Mouse (Mus musculus): ENCODE results near the gene Prkd2.

Gene Prkd2

DNA sequence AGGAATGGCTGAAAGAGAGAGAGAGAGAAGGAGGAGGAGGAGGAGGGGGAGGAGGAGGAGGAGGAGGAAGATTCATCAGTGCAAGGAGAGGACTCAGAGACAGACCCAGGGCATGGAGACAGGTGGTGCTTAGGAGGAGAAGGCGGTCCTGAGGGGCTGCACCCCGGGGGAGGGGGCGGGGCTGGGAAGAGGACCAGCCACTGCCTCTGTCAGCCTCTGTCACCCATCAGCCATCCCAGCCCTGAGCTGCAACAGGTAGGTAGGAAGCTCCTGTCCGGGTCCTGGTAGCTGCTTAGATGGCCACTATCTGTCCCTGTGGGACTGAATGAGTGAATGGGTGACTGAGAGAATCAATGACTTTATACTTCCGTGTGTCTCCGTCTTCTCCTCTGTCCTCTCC, 50.9 kb downstream of the Prkd2 start:
- DNase-seq (ENCODE audit: low read depth, low spot score), result no peak

DNA sequence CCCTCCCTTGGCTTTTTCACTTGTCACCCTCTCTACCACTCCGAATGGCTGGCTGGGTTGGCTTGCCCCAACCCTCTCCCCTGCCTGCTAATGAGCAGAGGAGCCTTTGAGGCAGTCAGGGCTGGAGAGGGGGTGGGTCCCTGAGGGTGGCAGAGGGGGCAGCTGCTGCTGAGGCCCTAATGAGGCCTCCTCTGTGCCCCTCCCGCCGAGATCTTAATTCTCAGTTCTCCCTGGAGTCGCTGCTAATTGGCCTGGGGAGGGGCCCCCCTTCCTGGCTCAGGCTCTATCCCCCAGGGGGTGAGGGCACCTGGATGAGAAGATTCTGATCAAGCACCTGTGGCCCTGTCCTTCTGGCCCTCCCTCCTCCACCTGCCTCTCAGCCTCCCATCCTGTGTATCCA, 51.6 kb downstream of the Prkd2 start:
- no peak for DNase-seq (ENCODE audit: low read depth, low spot score)

DNA sequence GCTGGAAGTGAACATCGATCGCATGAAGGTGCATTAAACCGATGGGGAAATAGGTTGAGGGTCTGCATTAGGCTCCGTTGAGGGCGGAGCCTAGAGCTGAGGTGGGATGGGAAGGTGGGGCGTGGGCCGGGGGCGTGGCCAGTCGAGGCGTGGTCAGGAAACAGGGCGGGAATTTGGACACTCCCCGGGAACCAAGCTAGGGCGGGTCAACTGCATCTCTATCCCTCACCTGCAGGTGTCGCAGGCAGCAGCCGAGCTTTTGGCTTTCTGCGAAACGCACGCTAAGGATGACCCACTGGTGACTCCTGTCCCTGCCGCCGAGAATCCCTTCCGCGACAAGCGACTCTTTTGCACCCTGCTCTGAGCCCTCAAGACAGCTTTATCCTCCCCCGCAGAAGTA, 52.3 kb downstream of the Prkd2 start:
- peak; percentile 66 for DNase-seq (ENCODE audit: low read depth, low spot score)

DNA sequence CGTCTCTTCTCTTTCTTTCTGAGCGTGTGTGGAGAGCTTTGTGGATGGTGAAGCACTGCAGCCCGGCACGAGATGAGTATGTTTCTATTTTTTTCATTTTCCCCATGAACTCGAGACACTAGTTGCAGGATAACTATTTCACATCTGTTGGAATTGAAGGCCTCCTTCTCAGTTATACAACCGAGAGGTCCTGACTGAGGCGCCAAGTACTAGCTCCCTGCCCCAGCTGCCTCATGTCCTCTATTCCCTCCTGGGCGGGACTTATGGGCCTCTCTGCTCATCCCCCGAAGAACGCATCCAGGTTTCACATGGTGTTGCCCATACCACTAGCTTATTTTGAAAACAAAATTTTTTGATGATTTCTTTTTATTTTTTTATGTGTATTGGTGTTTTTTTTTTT, 52.8 kb downstream of the Prkd2 start:
- DNase-seq (ENCODE audit: low read depth, low spot score), result no peak

DNA sequence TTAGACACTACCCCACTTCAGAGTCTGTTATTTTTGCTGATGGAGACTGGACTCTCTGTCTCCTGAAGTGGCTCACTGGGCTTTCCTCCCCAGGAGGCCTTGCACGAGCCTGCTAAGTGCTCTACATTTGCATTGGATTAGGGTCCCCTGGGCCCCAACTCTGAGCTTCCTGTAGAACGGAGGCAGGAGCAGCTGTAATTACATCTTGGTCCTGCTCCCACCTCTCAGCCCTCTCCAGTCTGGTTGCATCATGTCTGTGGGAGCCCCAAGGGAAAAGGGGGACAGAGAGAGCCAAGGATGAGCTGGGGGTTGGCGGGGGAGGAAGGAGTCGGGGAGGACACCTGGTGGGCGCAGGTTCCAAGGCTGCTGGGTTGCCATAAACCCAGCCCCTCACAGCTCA, 57.8 kb downstream of the Prkd2 start:
- no peak for DNase-seq (ENCODE audit: low read depth, low spot score)

DNA sequence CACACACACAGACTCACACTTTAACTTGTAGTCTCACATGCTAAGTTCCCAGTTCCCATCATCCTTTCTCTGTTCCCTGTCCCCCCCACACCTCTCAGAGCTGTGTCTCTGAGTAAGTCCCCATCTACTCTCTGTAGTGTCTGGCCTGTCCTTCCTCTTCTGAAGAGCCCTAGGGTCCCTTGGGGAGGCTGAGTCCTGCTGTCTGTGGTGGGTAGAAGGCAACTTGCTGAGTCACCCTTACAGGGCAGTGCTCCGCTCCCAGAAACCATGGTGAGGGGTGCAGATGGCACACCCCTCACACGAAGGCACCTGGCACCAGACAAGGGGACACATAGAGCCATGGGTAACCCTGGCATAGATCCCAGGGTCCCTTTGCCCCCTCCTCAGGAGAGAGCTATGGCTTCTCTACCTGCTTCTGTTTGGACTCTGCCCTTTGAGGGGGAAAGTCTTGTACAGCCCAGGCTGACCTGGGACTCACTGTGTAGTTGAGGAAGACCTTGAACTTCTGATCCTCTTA, 60.8 kb downstream of the Prkd2 start:
- no peak for DNase-seq (ENCODE audit: low read depth, low spot score)

DNA sequence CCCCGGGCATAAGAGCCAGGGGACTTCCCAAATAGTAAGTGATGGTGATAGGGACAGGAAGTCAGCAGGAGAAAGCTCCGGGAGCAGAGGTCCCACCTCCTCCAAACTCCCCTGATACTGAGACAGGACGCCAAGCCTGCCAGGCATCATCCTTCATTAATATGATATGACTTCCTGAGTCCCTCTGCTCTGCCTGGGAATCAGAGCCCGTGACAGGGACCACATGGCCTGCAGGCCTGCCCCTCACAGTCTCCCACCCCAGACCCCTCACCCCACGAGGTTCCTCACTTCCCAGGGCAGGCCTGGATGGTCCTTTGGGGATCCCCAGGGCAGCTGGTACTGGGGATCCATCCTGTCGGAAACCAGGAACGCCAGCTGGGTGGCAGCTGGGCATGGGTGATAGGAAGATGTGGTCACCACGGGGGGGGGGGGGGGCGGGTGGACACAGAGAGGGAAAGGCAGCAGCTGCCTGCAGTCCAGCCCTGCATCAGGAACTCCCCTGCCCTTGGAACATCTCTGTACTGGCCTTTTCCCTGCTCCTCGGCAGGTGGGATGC, 61.5 kb downstream of the Prkd2 start:
- DNase-seq (ENCODE audit: low read depth, low spot score), result no peak

DNA sequence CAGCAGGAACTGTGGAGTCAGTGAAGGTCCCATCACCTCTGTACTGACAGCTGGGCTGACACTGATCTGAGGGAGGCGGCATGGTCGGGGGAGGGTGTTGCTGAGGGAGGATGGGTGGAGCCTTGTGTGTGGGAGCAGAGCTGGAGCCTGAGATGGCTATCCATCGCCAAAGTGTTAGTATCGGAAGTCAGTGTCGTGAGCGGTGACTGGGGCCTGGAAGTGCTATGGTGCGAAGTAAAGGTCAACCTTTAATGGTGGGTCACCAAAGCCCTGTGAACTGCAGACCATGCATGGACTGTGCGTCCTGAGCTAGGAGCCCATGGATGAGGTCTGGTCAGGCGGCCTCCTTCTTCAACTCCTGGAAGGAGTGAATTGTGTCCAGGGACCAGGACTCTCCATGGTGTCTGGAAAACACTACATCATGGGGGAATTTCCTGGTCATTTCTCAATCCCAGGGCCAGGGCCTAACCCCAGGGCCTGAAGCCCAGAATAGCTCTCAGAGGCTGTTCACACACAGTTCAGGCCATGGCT, 62.9 kb downstream of the Prkd2 start:
- no peak for DNase-seq (ENCODE audit: low read depth, low spot score)

DNA sequence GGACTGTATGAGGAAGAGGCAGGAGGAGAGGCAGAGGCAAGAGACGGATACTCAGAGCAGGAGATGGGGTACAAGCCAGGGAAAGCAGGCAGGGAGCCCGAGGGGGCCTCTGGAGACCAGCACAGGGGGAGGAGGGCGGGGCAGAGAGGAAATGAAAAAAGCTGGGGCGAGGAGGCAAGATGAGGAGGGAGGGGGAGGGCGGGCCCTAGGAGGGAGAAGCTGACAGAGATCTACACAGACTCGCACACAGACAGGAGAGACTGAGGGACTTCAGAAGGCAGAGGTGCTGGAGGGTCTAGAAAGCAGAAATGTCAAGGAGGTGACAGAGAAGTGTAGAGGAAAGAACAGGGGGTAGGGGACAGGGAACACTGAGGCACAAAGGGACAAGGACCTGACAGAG, 63.6 kb downstream of the Prkd2 start, which contains the start of gene Ptgir:
TSS of gene Ptgir (plus strand) at position 210 of the 400 bp plus-strand sequence.
- no peak for DNase-seq (ENCODE audit: low read depth, low spot score)

DNA sequence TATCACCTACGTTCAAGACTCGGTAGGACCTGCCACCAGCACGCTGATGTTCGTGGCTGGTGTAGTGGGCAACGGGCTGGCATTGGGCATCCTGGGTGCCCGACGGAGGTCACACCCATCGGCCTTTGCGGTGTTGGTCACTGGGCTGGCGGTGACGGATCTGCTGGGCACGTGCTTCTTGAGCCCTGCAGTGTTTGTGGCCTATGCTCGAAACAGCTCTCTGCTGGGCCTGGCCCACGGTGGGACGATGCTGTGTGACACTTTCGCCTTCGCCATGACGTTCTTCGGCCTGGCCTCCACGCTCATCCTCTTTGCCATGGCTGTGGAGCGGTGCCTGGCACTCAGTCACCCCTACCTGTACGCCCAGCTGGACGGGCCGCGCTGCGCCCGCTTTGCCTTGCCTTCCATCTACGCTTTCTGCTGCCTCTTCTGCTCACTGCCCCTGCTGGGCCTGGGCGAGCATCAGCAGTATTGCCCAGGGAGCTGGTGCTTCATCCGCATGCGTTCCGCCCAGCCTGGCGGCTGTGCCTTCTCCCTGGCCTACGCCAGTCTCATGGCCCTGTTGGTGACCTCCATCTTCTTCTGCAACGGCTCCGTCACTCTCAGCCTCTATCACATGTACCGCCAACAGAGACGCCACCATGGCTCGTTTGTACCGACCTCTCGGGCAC, 64.3 kb downstream of the Prkd2 start:
- no peak for DNase-seq (ENCODE audit: low read depth, low spot score)

DNA sequence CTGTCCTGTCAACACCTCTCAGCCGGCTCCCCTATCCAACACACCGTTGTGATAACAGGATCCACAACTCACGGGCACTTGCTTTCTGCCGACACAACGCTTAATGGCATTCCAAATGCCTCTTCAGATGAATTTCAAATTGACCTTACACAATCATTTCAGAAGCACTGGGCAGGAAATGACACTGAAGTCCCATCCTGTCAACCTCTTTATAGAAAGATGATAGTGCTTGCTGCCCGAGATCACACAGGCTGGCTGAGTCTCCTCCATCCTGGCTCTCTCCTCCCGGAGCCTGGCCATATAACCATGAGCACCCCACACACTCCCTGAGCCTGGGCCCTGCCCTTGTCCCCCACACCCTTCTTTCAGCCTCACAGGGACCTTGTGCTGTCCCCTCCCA, 65.1 kb downstream of the Prkd2 start:
- no peak for DNase-seq (ENCODE audit: low read depth, low spot score)

DNA sequence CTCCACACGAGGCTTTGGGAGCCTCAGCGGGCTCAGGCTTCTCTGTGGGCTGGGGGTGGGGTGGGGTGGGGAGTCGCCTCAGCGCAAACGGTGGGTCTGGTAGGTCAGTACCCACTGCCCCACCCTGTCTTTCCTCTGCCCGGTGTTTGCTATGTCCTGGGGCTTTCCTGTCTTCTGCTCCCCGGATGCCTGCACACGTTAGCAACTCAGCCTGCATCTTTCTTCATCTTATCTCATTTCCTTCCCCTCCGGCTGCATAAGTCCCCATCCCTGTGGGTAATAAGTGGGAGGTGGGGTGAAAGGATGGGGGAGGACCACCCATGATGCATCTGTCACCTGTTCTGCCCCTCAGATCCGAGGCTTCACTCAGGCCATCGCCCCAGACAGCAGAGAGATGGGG, 65.7 kb downstream of the Prkd2 start:
- DNase-seq (ENCODE audit: low read depth, low spot score), result no peak

DNA sequence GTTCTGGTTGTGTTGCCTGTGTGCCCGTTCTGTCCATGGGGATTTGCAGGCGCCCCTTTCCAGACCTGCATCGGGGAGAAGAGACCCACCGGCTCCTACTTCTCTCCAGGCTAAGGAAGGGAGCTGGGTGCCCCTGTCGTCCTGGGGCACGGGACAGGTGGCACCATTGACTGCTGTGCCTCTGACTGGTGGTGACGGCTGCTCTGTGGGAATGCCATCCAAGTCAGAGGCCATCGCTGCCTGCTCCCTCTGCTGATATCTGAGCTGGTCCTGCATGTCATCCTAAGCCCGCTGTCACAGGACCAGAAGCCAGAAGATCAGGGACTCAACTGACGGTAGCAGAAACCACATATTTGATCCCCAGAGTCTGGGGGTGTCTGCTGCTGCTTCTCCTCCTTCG, 66.2 kb downstream of the Prkd2 start:
- DNase-seq (ENCODE audit: low read depth, low spot score), result no peak

DNA sequence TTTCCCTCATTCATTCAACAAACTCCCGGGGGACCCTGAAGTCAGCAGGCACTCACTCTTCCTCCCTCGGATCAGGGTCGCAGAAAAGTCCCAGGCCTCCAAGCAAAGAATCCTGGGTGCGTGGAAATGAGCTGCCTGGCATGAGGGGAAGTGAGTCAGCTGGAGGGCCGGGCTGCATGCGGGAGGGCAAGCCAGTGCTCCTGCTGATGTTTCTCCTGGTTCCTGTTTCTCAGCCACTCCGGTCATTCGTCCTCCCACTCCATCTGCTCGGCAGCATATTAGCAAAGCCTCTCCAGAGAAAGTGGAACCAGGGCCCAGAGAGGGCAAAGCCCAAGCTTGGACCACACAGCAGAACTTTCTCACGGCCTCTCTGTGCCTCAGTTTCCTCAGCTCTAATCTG, 67.2 kb downstream of the Prkd2 start:
- DNase-seq (ENCODE audit: low read depth, low spot score), result no peak

DNA sequence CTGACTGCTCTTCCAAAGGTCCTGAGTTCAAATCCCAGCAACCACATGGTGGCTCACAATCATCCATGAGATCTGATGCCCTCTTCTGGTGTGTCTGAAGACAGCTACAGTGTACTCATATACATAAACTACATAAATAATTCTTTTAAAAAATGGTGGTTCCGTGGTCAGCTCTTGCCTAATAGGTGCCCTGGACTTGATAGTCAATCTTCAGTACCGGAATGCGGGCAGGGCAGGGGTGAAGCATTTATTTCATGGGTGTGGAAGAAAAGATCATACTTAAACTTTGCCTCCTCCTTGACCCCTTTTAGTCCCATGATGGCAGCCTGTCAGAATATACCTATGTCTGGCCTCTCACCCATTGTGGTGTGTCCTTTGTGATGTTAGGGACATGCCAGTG, 69.2 kb downstream of the Prkd2 start:
- DNase-seq (ENCODE audit: low read depth, low spot score), result no peak

DNA sequence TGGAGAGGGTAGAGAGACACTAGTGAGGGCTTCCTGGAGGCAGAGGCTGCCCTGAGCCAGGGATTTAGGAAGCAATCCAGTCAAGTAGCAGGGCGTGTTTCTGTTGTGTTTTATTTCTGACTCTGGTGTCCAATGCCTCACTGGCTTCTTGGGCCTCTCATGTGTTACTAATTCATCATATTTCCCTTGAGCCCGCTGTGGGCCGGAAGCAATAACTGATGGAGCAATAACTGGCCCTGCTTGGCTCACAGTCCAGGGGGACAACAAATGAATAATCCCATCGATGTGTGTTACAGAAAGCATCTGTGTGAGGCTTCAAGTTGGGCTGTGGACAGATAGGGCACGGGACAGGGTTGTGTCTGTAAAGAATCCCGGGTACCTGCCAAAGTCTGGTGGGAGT, 69.7 kb downstream of the Prkd2 start:
- DNase-seq (ENCODE audit: low read depth, low spot score), result no peak

DNA sequence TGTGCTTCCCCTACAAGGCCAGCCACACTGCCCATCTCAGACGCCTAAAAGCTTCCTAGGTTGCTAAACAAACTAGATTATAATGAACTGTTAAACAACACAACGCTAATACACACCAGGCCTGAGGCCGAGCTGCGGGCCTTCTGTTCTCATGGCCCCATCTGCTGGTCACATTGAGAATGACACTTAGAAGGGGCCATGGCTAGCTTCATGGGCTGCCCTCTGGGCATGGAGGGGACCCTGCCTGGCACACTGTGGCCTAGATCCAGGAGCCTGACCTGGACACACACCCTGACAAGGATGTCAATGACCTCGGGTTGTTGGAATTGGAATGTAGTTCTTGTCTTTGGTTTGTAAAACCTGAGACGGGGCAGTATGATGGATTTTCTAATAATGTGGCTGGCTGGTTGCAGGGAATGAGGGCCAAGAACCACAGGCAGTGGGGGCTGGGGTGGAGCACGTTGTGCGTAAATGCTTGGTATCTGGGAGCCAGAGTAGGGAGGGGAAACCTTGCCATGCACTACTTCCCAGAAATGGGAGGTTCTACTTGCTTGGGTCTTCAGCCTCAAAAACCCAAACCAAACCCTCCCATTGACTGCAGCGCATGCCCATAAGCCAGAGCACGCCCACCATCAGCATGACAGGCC, 71.2 kb downstream of the Prkd2 start:
- DNase-seq (ENCODE audit: low read depth, low spot score), result no peak

DNA sequence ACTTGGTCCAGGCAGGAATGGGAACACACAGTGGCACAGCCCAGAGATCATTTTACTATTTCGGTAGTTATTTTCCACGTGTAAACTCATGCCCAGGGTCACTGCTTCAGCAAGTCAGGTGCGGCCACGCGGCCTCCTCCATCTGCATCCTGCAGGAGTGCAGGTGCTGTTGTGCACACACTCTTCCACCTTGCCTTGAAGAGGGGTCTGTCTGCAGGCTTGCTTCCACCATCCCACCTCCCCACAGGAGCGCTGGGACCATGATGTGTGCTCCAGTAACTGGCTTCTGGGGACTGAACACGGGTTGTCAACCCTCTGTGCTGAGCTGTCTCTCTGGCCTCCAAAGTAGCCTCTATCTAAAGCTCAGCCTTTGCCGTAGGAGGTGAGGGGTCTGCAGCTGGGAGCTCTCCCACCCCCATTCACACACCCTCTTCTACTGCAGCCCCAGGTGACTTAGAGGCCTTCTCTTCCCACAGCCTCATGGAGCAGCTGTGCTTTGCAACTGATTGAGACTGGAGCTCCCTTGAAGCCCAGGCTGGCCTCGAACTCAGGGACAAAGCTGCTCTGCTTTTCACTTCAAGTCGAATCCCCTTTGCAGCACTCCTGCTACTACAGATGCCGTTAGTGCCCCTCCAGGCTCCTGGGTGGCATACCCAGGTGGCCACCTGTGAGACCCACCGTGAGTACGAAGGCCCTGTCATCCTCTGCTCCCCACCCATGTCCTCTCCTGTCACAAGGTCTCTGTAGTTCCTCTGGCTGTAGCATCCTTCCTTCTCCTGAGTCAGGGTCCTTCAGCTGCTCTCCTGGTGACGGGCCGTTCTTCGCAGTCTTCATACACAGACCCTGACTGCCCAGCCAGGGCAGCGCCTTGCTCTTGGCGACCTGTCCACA, 72.0 kb downstream of the Prkd2 start:
- DNase-seq (ENCODE audit: low read depth, low spot score), result no peak

DNA sequence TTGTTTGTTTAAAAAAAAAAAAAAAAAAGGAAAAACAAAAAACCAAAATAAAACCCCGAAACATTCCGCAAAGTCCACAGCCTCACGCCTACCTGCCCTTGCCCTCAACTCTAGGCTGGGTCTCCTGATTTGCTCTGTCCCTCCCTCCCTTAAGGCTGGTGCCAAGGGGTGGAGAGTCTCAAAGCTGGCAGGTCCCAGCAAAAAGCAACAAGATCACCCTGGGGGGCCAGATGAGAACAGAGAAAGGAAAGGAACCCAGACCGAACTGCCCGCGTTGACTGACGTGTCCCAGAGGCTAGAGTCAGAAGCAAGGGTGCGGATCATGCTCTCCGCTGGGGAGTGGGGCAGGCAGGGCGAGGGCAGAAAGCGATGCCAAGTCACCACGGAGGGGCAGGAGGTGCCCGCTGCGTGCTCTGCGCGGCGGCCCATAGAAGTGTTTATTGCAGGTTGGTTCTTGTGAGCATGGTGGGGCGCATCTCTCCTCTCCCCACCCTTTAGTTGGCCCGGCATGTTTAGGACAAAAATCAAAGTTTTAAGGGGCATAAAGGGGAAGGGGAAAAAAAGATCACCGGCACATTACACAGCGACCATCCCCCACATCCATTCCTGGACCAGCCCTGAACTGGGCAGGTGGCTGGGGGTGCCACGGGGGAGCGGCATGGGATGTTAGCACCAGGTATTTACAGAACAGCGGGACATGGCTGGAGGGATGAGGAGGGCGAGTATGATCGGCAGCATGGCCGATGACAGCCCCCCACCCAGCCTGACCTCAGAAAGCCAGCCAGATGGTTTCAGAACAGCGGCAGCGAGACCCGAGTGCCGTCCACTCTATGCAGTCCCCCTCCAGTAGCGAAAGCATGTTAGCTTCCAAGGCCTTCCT, 73.0 kb downstream of the Prkd2 start:
- no peak for DNase-seq (ENCODE audit: low read depth, low spot score)

DNA sequence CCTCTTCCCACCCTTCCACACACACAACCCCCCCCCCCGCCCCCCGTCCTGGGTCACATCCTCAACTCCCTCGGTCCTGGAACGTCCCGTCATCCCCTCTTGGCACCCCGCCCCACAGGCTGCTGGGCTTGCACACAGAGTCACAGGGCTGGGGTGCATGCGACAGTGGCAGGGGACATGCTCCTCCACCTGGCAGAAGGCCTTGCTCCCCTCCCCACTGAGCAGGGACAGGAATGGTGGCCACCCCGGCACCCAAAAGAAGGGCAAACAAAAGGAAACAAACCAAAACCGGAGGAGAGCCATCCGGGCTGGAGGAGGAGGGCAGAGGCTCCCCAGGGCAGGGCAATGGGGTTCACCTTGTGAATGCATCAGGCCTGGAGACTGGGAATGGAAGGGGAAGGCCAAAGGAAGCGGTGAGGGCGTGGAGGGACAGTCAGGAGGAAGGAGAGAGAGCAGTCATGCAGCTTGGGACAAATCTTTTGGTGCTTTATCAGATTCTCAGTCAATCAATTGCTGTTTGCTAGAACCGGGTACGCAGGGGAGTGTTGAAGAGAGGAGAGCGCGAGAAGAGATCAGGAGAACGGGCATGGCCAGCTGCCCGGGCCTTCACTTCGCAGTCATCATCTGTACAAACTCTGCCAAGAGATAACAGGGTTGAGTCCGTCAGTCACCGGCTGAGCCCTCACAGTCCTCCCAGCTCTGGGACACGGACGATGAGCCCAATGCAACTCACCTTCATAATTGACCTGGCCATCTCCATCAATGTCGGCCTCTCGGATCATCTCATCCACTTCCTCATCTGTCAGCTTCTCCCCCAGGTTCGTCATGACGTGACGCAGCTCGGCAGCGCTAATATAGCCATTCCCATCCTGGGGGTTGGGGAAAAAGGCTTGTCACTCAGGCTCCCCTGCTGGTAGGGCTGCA, 73.9 kb downstream of the Prkd2 start:
- no peak for DNase-seq (ENCODE audit: low read depth, low spot score)
